Mouse (Mus musculus) MEL-GATA-1-ER (cell line): ENCODE results near the gene Fgf14.
"Not testable (repeated sequence)": the region's sequence is repeated elsewhere in the genome, so short reads cannot be mapped to it uniquely, and the experiment has no call there.

Experiments
- DNase-seq: peaks from one replicate; pipeline ENCODE4 v3.0.0-alpha.2; 2012; ENCODE audit warnings: low read depth; ENCODE audit errors: extremely low read depth

The Fgf14 gene

DNA sequence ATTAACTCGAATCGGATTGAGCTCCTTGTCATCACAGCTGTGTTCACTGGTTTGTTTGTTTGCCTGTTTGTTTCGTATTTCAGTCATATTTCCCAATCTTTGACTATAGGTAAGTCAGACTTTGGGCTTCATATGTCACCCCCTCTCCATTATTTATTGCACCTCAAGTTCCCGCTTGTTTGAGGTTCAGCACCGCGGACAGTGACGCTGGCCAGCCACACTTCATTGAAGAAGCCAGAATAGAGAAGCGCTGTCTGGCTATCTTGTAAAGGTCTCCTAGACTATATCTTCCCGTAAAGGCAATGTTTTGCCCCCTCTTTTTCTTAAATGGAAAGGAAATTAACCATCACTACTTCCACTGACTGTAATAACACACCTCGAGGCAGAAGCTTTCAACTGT is 481.6 kb downstream of the Fgf14 start:
- peak; percentile 2 for DNase-seq

DNA sequence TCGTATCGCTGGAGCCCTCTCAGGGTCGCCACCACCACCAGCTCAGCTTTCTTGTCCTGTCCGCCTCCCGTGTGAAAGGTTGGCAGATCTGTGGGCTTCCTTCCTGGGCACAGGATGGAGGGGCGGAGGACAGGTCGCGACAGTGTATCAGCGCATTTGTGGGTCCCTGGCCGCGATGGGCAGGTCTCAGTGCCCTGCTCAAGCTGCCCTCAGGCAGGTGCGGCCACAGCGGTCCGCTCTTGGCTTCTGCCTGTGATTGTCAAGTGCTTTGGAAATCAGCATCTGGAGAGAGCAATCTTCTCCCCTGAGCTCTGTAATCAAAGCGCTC is 484.1 kb downstream of the Fgf14 start:
- DNase-seq = no peak

DNA sequence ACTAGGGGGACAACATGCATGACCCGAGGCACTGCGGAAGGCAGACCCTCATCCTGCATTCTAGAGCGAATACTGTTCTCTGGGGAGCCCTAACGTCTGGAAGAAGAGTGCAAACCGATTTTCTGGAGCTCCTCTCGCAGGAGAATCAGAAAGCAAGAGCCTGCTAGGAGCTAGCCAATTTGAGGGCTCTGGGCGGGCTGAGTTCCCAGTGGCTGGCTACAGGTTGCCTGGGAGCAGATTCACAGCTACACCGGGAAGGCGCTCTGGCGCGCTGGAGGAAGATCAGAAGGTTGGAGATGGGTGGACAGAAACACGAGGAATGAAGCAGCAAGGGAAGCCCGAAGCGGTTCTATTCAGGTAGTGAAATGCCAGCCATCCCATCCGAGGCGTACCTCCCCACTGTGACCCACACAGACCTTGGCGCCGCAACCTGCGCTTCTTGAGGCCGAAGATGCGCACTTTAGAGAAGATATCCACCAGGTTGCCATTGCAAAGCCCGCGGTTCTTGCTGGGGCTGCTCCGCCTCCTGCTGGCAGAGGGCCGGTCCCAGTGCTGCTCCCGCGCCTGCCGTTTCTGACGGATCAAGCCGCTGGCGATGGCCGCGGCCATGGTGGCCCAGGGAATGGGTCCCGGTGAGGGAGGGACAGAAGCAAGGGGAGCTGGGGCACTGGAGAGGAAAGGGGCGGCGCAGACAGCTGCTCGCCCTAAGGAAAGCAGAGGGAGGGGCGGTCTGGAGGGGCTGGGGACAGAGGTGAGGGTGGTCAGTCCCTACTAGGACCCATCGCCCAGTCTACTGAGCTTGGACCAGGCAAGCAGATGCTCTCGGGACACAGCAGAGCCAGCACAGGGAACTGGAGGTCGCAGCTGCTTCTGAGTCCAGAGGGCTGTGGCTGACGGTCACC is 484.8 kb downstream of the Fgf14 start:
- no peak for DNase-seq

DNA sequence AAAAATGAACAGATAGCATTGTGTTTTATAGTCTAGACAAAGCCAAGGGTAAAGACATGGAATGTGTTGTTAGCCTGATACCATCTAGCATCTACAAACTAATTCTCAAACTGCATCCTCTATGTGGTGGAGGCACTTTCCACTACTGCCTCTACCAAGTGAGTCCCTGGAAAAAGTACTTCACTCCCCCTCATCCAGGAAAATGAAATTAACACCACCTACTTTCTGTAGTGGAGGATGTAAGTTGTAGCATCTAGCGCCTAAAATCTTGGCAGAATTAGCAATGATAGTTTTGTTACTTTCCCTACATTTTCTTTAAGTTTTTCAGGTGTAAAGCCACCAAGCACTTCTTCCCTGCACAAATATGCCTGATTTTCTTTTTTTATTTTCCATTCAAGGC is 496.7 kb downstream of the Fgf14 start:
- DNase-seq = no peak

DNA sequence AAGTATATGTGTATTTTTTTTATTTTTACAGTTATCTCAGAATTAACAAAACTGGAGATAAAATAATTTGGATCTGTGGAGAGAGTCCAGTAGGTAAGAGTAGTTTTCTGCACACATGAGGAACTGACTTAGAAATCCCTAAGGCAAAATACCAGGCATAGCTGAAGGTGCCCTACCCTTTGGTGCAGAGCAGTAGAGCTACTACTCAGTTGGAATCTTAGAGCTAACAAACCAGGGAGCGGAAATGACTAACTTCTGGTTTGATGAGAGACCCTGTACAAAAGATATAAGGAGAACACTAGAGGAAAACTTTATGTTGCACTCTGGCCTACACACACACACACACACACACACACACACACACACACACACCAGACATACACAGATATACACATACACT is 502.8 kb downstream of the Fgf14 start:
- DNase-seq = no peak

DNA sequence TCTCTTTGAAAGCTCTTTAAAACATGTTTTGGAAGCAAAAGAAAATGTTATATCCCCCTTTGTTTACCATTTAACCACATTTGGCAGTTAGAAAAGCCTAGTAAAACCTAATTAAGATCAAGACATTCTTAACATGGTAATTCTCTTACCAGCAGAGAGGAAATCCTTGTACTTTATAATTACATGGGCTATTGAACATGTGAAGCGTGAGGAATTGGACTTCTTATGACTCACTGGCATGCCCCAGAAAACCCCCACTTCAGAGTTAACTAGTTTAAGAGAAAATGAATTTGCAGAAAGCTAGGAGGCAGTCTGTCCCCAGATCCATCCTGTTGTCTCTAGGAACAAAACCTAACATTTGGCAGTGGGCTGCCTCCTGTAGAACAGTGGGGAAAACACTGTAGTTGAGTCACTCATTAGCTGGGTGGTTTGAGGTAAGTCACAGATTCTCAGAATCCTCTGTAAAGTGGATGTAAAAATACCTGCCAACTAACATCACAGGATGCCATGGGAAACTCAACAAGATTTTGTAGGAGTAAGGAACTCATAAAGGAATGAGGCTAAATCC is 513.2 kb downstream of the Fgf14 start:
- no peak for DNase-seq

DNA sequence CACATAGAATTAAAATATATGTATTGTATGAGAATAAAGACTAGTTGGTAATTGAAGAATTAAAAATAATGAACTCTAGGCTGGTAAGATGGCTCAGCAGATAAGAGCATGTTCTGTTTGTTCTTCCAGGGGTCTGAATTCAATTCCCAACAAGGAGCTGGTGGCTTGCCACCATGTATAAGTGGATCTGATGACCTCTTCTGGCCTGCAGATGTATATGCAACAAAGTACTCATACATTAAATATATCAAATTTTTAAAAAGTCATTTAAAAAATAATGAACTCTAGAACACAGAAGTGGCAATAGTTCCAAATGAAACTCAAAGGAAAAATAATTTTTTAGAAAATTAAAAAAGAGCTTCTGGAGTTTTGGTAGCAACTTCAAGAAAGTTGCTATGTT is 529.5 kb downstream of the Fgf14 start:
- DNase-seq = no peak

DNA sequence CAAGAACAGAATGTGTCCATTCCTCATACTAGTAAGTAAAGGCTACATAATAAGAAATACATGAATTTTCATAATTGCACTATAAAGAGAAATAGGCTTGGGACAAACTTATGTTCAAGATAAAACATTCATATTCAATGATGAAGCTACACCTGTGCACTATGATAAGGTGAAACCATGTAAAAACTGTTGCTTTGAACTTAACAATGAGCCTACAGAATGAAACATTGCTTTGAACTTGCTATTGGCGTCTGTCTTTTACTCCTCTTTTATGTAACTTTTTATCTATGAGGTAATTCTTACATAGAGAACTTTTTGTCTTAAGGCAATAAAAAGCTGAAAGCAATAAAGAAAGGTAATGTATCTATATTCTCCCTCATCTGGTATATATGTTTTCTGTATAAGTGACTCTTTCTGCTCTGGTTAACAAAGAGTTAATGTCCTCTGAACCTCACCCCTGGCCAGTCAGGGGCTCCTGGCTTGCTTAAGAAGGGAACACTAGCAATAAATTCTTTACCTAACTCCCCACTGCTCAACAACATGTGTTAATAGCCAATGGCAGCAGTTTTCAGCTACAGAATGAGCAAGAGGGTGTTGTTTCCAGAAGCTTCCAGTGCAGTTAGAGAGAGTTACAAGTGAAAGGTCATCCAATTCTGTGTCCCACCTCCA is 569.6 kb downstream of the Fgf14 start:
- no peak for DNase-seq

DNA sequence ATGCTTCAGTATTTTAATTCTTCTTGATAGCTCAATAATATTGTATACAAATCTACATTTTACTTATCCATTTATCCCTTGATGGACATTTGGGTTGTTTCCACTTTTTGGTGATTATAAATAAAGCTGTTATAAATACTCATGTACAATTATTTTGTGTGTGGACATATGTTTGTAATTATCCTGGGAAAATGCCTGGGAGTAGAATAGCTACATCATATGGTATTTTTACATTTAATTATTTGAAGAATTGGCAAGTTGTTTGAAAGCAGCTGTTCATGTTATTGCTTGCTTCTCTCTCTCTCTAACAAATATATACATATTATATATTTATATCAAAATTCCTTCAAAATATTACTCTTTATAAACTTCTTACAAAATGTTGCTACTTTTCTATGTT is 593.8 kb downstream of the Fgf14 start:
- DNase-seq = no peak

DNA sequence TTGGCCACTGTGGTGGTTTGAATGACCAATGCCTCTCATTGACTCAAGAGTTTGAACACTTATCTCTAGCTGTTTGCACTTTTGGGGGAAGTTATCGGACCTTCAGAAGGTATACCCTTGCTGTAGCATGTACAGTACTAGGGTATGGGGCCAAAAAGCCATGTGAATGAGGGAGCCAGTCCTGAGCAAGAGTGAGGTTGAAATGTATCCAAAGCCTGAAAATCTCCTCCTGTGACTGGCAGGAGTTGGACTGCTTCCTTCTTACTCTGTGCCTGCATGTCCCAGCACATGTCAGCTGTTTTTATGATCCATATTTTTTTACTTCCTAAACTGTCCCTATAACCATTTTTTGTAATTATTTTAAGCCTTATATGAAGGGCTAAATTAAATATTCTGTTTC is 632.9 kb downstream of the Fgf14 start:
- DNase-seq = no peak

DNA sequence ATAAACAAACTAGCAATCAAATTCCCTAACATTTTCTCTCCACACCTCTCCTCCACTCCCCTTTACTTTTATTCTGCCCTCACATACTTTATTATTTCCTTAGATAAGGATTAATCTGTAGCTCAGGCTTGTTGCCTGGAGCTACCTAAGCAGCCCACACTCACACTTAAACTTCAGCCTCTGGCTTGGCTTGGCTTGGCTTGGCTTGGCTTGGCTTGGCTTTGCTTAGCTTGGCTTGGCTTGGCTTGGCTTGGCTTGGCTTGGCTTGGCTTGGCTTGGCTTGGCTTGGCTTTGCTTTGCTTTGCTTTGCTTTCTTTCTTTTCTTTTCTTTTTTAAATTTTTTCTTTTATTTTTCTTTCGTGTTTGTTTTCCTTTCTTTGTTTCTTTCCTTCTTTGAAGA is 636.3 kb downstream of the Fgf14 start:
- DNase-seq = no peak

DNA sequence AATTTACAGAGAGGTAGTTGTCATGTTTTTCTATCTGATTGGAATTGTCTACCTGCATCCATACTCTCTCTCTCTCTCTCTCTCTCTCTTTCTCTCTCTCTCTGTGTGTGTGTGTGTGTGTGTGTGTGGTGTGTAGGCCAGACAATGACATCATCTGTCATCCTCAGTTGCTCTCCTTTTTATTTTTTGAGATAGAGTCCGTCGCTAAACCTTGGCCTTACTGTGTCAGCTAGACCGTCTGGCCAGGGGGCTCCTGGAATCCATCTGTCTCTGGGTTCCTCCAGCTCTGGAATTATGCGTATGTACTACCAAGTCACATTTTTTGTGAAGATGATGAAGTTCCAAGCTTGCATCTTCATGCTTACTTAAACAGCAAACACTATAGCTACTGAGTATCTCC is 639.5 kb downstream of the Fgf14 start:
- DNase-seq = no peak

DNA sequence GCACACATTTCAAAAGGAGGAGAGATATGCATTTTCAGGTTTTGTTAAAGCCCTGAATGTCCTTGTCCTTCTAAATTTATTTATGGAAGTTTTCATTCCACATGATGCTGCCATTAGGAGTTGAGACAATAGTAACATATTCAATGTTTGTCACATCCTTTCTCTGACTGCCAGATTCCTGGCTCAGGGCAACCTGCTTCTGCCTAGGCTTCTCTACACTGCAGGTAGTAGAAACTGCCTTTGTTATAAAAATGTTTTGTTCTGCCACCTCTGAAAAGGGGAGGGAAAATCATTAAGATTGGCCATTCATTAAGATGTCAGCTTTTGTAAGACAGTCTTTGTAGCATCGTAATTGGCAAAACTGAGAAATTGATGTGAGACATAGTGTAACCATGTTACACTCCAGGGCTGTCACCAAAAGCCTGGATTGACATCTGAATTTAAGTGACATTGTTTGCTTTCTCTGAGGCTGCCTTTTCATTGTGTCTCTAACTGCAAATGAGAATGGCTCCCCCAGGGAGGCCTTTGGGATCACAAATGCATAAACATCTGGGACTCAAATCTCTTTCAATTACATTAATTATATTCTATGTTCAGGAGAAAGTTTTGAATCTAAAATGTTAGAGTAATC is 640.2 kb downstream of the Fgf14 start:
- no peak for DNase-seq

DNA sequence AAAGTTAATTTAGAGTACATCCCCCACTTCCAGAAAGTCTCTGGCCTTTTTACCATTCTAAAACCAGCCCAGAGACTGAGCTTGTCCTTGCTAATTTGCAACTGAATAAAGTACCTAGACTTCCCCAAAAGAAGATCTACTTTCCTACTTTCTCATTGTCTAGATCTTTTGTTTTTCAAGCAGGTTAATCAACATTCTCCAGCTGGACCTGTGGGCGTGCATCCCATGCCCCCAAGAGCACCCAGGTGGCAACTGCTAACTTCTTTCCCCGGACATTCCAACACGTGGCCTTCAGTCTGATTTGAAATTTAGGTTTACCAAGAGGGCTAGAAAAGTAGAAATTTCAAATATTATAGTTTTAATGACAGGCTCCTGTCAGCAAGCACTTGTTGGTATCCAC is 643.6 kb downstream of the Fgf14 start:
- DNase-seq = not testable (repeated sequence)

DNA sequence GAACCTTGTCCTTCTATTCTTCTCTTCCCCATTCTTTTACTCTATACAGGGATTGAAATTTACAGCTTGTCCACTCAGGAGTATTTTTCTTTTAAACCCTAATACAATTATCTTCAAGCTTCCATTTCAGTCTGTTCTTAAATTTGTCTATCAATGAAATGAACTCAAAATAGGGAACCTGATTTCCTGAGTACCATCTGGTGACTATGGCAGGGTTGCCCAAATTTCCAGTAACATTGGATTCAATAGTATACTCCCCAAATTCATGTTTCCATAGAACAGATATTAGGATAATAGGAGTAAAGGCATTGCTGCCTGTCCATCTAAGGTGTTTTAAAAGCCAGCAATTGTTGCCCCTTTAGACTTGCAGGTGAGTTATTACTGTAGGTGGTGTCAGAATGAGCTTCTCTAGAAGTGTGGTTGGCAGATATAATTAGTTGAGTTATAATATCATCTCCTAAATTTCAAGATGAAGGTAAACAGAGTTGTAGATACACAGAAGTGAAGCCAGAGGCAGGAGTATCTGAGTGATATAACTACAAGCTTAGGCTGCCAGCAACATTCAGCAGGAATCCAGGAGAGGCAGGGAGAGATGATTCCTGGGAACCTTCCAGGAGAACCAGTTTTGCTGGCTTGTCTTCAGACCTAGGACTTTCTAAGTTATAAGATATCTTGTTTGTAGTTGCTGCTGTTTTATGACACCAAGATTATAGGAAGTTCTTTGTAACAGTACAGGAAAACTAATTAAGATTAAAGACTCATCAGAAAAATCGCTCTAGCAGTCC is 648.8 kb downstream of the Fgf14 start:
- DNase-seq = no peak

DNA sequence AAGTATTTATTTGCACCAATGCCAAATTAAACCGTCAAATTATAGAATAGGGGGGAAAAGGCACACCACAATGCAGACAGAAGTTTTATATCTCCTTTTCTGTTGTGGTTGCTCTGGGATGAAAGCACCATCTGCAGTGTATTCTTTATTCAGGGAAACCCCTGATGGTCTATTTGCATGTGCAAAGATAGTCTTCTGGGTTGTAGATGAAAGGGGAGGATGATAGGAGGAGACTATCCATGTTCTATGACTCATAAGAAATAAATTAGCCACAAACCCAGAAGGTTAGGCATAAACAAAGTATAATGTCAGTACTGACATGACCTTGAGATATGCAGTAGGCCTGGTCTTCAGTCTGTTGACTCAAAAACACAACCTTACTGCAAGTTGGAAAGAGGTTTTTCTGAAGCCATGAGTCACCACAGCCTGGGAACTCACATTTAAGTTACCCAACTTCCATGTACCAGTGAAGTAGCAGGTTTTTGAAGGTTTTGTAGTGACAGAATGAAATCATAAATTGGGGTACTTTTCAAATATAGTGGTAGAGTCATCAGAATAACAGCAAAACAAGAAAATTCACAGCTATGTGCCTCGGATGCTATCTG is 686.2 kb downstream of the Fgf14 start:
- no peak for DNase-seq

DNA sequence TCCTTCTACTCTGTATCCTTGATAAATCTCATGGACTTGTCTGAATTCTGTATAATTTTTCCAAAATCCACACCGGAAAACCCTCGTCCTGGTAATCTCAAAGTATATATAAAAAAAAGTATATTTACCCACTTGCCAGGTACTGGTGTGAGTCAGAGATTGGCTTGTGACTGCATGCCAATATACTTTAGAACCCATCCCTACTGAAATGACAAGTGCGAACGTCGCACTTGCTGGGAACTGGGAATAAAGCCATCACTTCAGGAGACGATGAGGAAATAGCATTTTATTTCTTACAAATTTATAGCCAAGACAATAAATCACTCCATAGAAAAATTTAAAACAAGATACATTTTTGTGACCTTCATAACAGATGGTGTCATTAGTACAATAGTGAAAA is 708.9 kb downstream of the Fgf14 start:
- no peak for DNase-seq

DNA sequence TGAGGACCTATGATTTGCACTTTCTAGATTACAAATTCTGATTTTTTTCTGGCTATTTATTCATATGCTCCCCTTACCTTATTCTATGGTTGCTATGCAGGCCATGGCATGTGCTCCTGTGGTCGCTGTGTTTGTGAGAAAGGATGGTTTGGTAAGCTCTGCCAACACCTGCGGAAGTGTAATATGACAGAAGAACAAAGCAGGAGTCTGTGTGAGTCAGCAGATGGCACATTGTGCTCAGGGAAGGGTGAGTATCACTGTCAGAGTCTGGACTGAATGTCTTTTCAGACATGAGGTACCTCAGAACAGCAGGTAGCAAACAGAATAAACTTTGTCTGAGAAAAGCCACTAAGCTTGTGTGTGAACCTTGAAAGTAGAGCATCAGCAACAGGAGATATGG is 710.4 kb downstream of the Fgf14 start:
- no peak for DNase-seq
